Mouse (Mus musculus): ENCODE results near the gene Irgq. TPM values are rescaled to one million over a fixed set of nuclear protein-coding genes. Genes with fewer than 3 reads are reported as not detected.
"Not testable (repeated sequence)": the region's sequence is repeated elsewhere in the genome, so short reads cannot be mapped to it uniquely, and the experiment has no call there.

Gene Irgq
- 3.5 and 4.0 TPM in 2 replicates for polyA plus RNA-seq (2015; fragmentation: Nextera tagmentation; extraction: Ambion mirVana)

DNA sequence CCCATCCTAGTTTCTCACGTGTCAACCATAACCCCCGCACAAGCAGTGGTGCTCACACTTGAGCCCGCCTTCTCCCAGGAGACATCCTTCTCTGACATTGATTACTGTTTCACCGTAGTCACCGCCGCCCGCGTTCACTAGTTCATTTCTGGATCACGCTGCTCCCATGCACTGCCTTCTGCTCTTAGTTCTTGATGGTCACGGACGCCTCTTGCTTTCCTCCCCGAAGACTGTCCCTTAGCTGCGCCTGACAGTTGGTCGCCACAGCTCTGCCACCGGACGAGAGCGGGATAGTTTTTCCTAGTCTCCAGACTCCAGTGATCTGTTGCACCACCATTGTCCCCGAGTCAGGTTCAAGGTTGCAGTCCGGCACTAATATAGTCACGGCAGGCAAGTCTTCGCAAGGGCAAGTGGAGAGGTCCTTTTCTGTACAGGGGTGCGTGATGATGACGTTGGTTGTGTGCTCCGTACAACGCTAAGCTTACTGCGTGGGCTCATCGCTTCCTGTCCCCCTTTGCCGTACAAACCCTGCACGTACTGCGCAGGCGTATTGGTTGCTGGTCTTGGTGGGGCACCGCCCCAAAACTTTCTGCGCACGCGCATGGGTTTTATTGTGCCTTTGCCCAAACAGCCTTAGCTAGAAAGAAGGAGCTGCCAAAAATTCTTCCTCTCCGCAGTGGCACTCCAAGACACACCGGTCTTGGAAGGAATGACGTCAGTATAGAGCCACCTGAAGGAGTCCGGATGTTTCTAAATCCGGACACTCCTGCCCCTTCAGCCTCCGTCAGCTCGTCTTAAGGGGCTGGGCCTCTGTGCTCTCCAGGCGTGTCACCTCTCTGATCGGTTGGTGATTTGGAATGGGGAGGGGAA, at the start of gene Irgq:
Irgq (plus strand) TSS at position 628 of the 870 bp plus-strand sequence.
- ATAC-seq: peak; percentile 95
- no peaks in the 10 kb centered on the region for H3K9me3 ChIP-seq (ENCODE audit: low read length)
- no peaks in the 10 kb centered on the region for H3K27me3 ChIP-seq (replicated peaks; ENCODE audit: insufficient read depth, low read length)
- H3K4me1 ChIP-seq (ENCODE audit: insufficient read depth, low read depth, low read length): peaks cover 4% of the 10 kb centered on the region; the same call in 1 of the 2 replicates
- H3K9ac ChIP-seq (replicated peaks; ENCODE audit: low read depth): peak within 1 kb of the TSS; percentile 75
- peak; percentile 99 for DNase-seq (ENCODE audit: low spot score)
- peaks cover 8% of the 10 kb centered on the region; the same call in 1 of the 2 replicates for H3K36me3 ChIP-seq (ENCODE audit: insufficient read depth, low read length)
- H3K4me2 ChIP-seq (replicated peaks; ENCODE audit: low read depth, low read length): peak within 1 kb of the TSS; percentile 95
- peak within 1 kb of the TSS; percentile 61 for H3K4me3 ChIP-seq (ENCODE audit: low read depth, low read length)
- TF ChIP-seq CTCF (IDR thresholded peaks at IDR 0.05): no peak
- no peak for TF ChIP-seq EP300 (IDR thresholded peaks at IDR 0.05)
- WGBS: under 1% methylated on average over 44 of the region's 44 CpGs
- peak within 1 kb of the TSS; percentile 81 for H3K27ac ChIP-seq (ENCODE audit: low read length)

GRCm38 (mm10) chr7:24480986-24481473, 49.5 kb upstream of the Irgq start:
- Histone ChIP-seq H3K9ac (replicated peaks; ENCODE audit: low read depth) (no peak overlapping the region), H3K9me3 (ENCODE audit: low read length) (no peaks in the 10 kb centered on the region), H3K4me1 (ENCODE audit: insufficient read depth, low read depth, low read length) (peaks cover 4% of the 10 kb centered on the region; the same call in 1 of the 2 replicates), H3K27ac (ENCODE audit: low read length) (no peak overlapping the region), H3K4me2 (replicated peaks; ENCODE audit: low read depth, low read length) (peak overlapping the region; percentile 91), H3K36me3 (ENCODE audit: insufficient read depth, low read length) (no peaks in the 10 kb centered on the region), H3K4me3 (ENCODE audit: low read depth, low read length) (peak overlapping the region; percentile 56; the same call in 1 of the 2 replicates), H3K27me3 (replicated peaks; ENCODE audit: insufficient read depth, low read length) (peaks cover 12% of the 10 kb centered on the region; the same call in 1 of the 2 replicates)
- ATAC-seq (peak; percentile 5; the same call in 1 of the 2 replicates), DNase-seq (ENCODE audit: low spot score) (no peak)
- 8% methylated on average over 14 of the region's 14 CpGs for WGBS
- TF ChIP-seq CTCF (IDR thresholded peaks at IDR 0.05): no peak
- TF ChIP-seq EP300 (IDR thresholded peaks at IDR 0.05): no peak

- Histone ChIP-seq H3K9me3 (ENCODE audit: low read length) (no peaks in the 10 kb centered on the region), H3K9ac (replicated peaks; ENCODE audit: low read depth) (0 out of 2 replicates have a peak within 1 kb of the TSS, but pooled peaks have one; percentile 12), H3K4me3 (ENCODE audit: low read depth, low read length) (peak within 1 kb of the TSS; percentile 56), H3K27me3 (replicated peaks; ENCODE audit: insufficient read depth, low read length) (peaks cover 12% of the 10 kb centered on the region; the same call in 1 of the 2 replicates), H3K4me1 (ENCODE audit: insufficient read depth, low read depth, low read length) (peaks cover 4% of the 10 kb centered on the region; the same call in 1 of the 2 replicates), H3K4me2 (replicated peaks; ENCODE audit: low read depth, low read length) (peak within 1 kb of the TSS; percentile 91), H3K27ac (ENCODE audit: low read length) (no peak within 1 kb of the TSS), H3K36me3 (ENCODE audit: insufficient read depth, low read length) (no peaks in the 10 kb centered on the region)
- TF ChIP-seq EP300 (IDR thresholded peaks at IDR 0.05): no peak
- TF ChIP-seq CTCF (IDR thresholded peaks at IDR 0.05): peak; percentile 17; the same call in 1 of the 2 replicates
- under 1% methylated on average over 59 of the region's 83 CpGs for WGBS
- peak; percentile 66 for DNase-seq (ENCODE audit: low spot score)
- peak; percentile 93 for ATAC-seq
Observed at GRCm38 (mm10) chr7:24481474-24482207, 48.8 kb upstream of the Irgq start, which contains the start of gene Cadm4. Gene Cadm4, plus strand, starts transcription at chr7:24482023.

GRCm38 (mm10) chr7:24482208-24483020, 48.1 kb upstream of the Irgq start:
- H3K4me2 ChIP-seq (replicated peaks; ENCODE audit: low read depth, low read length): peak overlapping the region; percentile 91
- TF ChIP-seq EP300 (IDR thresholded peaks at IDR 0.05) (no peak), CTCF (IDR thresholded peaks at IDR 0.05) (no peak)
- H3K9ac ChIP-seq (replicated peaks; ENCODE audit: low read depth): 0 out of 2 replicates have a peak overlapping the region, but pooled peaks have one; percentile 12
- peaks cover 4% of the 10 kb centered on the region; the same call in 1 of the 2 replicates for H3K4me1 ChIP-seq (ENCODE audit: insufficient read depth, low read depth, low read length)
- H3K36me3 ChIP-seq (ENCODE audit: insufficient read depth, low read length): no peaks in the 10 kb centered on the region
- no peak overlapping the region for H3K27ac ChIP-seq (ENCODE audit: low read length)
- peaks cover 12% of the 10 kb centered on the region; the same call in 1 of the 2 replicates for H3K27me3 ChIP-seq (replicated peaks; ENCODE audit: insufficient read depth, low read length)
- no peaks in the 10 kb centered on the region for H3K9me3 ChIP-seq (ENCODE audit: low read length)
- 6% methylated on average over 9 of the region's 38 CpGs for WGBS
- DNase-seq (ENCODE audit: low spot score): no peak
- H3K4me3 ChIP-seq (ENCODE audit: low read depth, low read length): peak overlapping the region; percentile 56
- ATAC-seq: peak; percentile 8

DNA sequence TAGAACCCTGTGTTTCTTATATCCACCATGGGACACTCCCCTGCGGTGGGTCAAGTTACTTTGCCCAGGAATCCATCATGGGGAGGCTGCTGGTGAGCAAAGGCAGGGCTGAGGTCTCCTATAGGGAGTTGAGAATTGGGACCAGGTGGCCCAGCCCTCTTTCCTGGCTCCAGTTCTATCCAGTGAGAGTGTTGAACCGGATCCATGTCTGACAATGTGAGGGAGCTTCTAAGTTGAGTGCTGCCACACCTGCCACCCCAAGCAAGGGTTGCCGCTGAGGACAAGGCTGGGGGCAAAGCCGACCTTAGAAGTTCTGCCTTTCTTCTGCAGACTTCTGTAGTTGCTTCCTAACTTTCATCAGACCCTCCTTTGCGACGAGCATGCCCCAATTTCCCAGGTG, 47.2 kb upstream of the Irgq start:
- not testable (repeated sequence) for H3K4me2 ChIP-seq (replicated peaks; ENCODE audit: low read depth, low read length); H3K27ac ChIP-seq (ENCODE audit: low read length); DNase-seq (ENCODE audit: low spot score); H3K36me3 ChIP-seq (ENCODE audit: insufficient read depth, low read length); H3K9me3 ChIP-seq (ENCODE audit: low read length); H3K9ac ChIP-seq (replicated peaks; ENCODE audit: low read depth); H3K4me1 ChIP-seq (ENCODE audit: insufficient read depth, low read depth, low read length); H3K4me3 ChIP-seq (ENCODE audit: low read depth, low read length); ATAC-seq
- H3K27me3 ChIP-seq (replicated peaks; ENCODE audit: insufficient read depth, low read length): peaks cover 12% of the 10 kb centered on the region; the same call in 1 of the 2 replicates
- WGBS: 51% methylated on average over 6 of the region's 6 CpGs
